In the genomic region with DNA sequence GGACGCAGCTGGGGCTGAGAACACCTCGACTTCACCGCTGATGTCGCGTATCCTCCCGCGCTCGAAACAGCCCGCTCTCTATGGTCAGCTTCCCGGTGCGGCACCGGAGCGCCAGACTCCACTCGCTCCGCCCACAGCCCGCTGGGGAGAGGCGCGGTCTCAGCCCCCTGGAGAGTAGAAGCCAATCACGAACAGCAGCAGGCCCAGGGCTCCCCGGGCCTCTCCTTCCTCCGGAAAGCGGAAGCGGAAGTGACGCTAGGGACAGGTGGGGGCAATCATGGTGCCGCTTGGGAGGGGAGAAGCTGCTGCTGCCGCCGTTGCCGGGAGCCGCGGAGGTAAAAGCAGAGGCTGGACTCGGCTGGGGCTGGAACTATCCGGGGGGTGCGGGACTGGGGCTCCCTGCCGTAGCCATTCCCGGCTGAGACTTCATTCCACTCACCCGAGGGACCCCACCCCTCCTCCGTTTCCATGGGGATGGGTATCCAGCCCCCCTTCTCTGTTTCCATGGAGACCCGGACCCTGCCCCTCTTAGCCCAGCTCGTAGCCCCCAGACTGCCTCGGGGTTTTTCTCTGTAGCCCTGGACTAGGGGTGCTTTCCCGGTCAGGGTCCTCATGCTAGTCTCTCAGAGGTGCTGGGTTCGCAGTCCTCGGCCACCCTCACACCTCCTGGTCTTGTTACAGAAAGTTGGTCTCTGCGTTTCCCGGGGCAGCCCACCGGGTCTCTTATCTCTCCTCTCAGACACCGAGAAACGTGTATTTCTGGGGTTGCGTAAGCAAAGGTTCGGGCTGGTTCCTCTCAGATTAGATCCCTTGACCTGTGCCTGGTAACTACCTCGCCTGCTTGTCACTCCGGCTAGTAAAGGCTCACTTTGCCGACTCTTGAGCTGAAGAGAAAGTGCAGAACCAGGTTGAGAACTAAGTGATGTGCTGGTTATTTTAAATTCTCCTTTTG, we compare ENCODE assay signal across 8 mouse cellular contexts. TPM values are rescaled to one million over a fixed set of nuclear protein-coding genes. Genes with fewer than 3 reads are reported as not detected.
A peak's percentile ranks its signal among the peaks of the same experiment; 100 is the strongest.
DNase-seq lines count a peak whose midpoint lies in the region; ATAC-seq lines count a peak whose summit lies in the region.

No protein-coding gene starts in this region.

- H3K36me3 ChIP-seq in embryonic facial prominence, embryonic 14.5 days (ENCODE audit: control insufficient read depth, insufficient read depth, low read length), result peaks cover 46% of the 10 kb centered on the region
- peaks cover 42% of the 10 kb centered on the region for H3K36me3 ChIP-seq in kidney, embryonic 14.5 days (ENCODE audit: control insufficient read depth, insufficient read depth, low read length)
- H3K36me3 ChIP-seq in limb, embryonic 15.5 days, result peaks cover 64% of the 10 kb centered on the region

- H3K4me3 ChIP-seq in embryonic facial prominence, embryonic 14.5 days (ENCODE audit: low read depth, low read length), result peak overlapping the region; percentile 76
- H3K4me3 ChIP-seq in kidney, embryonic 14.5 days (ENCODE audit: low read length), result peak overlapping the region; percentile 66
- H3K4me3 ChIP-seq in limb, embryonic 15.5 days, result peak overlapping the region; percentile 93

- peak; percentile 99 for ATAC-seq in embryonic facial prominence, embryonic 14.5 days (ENCODE audit: low read depth)
- peak; percentile 100 for ATAC-seq in kidney, embryonic 14.5 days (ENCODE audit: low FRiP score, low TSS enrichment)
- peak; percentile 98 for ATAC-seq in limb, embryonic 15.5 days (ENCODE audit: insufficient number of reproducible peaks, low FRiP score, low TSS enrichment, low read depth)

- H3K27me3 ChIP-seq in embryonic facial prominence, embryonic 14.5 days (replicated peaks; ENCODE audit: control insufficient read depth, insufficient read depth, low read length), result no peaks in the 10 kb centered on the region
- H3K27me3 ChIP-seq in kidney, embryonic 14.5 days (ENCODE audit: control insufficient read depth, insufficient read depth, low read length), result no peaks in the 10 kb centered on the region
- no peaks in the 10 kb centered on the region for H3K27me3 ChIP-seq in limb, embryonic 15.5 days

- peak overlapping the region; percentile 91 for H3K9ac ChIP-seq in embryonic facial prominence, embryonic 14.5 days (ENCODE audit: low read depth, low read length)
- H3K9ac ChIP-seq in kidney, embryonic 14.5 days (ENCODE audit: low read depth, low read length), result peak overlapping the region; percentile 87
- H3K9ac ChIP-seq in limb, embryonic 15.5 days, result peak overlapping the region; percentile 97

- DNase-seq in 3T3-L1 (ENCODE audit: low read depth, low spot score), result peak; percentile 97
- DNase-seq in adrenal gland, postnatal 4 days (ENCODE audit: low spot score in 2 of 2), result peak; percentile 87 to 96
- peak; percentile 98 for DNase-seq in embryonic facial prominence, embryonic 14.5 days (ENCODE audit: low spot score)
- peak; percentile 96 to 98 for DNase-seq in heart, adult 9 months (ENCODE audit: low spot score in 2 of 2)
- DNase-seq in monocyte, adult 2 months (ENCODE audit: low read depth in 1 of 2, low spot score in 2 of 2), result peak; percentile 91 to 94
- DNase-seq in spleen, postnatal 36 days (ENCODE audit: low spot score in 2 of 2), result peak; percentile 98

- 2% methylated on average over 27 of the region's 53 CpGs for WGBS in embryonic facial prominence, embryonic 14.5 days
- 1% methylated on average over 51 of the region's 53 CpGs for WGBS in kidney, embryonic 14.5 days
- WGBS in limb, embryonic 15.5 days, result 1% methylated on average over 52 of the region's 53 CpGs

- peaks cover 6% of the 10 kb centered on the region for H3K4me1 ChIP-seq in embryonic facial prominence, embryonic 14.5 days (ENCODE audit: control insufficient read depth, insufficient read depth, low read length)
- H3K4me1 ChIP-seq in kidney, embryonic 14.5 days (ENCODE audit: control insufficient read depth, insufficient read depth, low read length), result peaks cover 9% of the 10 kb centered on the region; the same call in 1 of the 2 replicates
- peaks cover 10% of the 10 kb centered on the region for H3K4me1 ChIP-seq in limb, embryonic 15.5 days

- H3K4me2 ChIP-seq in embryonic facial prominence, embryonic 14.5 days (ENCODE audit: low read depth, low read length), result peak overlapping the region; percentile 95
- H3K4me2 ChIP-seq in kidney, embryonic 14.5 days (replicated peaks; ENCODE audit: low read depth, low read length), result peak overlapping the region; percentile 78
- H3K4me2 ChIP-seq in limb, embryonic 15.5 days, result peak overlapping the region; percentile 86

- peak overlapping the region; percentile 98 for H3K27ac ChIP-seq in embryonic facial prominence, embryonic 14.5 days (replicated peaks; ENCODE audit: low read depth, low read length)
- peak overlapping the region; percentile 95 for H3K27ac ChIP-seq in kidney, embryonic 14.5 days (ENCODE audit: low read depth, low read length)
- H3K27ac ChIP-seq in limb, embryonic 15.5 days, result peak overlapping the region; percentile 98

- no peaks in the 10 kb centered on the region for H3K9me3 ChIP-seq in embryonic facial prominence, embryonic 14.5 days (ENCODE audit: control insufficient read depth, low read length)
- no peaks in the 10 kb centered on the region for H3K9me3 ChIP-seq in kidney, embryonic 14.5 days (ENCODE audit: control insufficient read depth, low read length)
- no peaks in the 10 kb centered on the region for H3K9me3 ChIP-seq in limb, embryonic 15.5 days

RNA-seq across cellular contexts. Expression of a gene that starts 0.7 kb away (rescaled TPM):
- 10 to 100 TPM; 25.0 to 27.8 TPM for total RNA-seq in adrenal gland, postnatal 4 days (2021)
- 9.9 and 11.5 TPM in 2 replicates for polyA plus RNA-seq in embryonic facial prominence, embryonic 14.5 days (2014; fragmentation: Nextera tagmentation; extraction: Ambion mirVana)
- 13.7 and 17.5 TPM in 2 replicates for polyA plus RNA-seq in kidney, embryonic 14.5 days (2014; fragmentation: Nextera tagmentation; extraction: Ambion mirVana)
- polyA plus RNA-seq in limb, embryonic 15.5 days (2015; fragmentation: Nextera tagmentation; extraction: Ambion mirVana), result 10.7 and 12.4 TPM in 2 replicates

RNA-seq across cellular contexts. Expression of a gene that starts 47.9 kb away (rescaled TPM):
- 10 to 100 TPM; 42.2 to 42.3 TPM for total RNA-seq in adrenal gland, postnatal 4 days (2021)
- polyA plus RNA-seq in embryonic facial prominence, embryonic 14.5 days (2014; fragmentation: Nextera tagmentation; extraction: Ambion mirVana), result 40.6 and 42.6 TPM in 2 replicates
- 40.4 and 49.8 TPM in 2 replicates for polyA plus RNA-seq in kidney, embryonic 14.5 days (2014; fragmentation: Nextera tagmentation; extraction: Ambion mirVana)
- polyA plus RNA-seq in limb, embryonic 15.5 days (2015; fragmentation: Nextera tagmentation; extraction: Ambion mirVana), result 32.1 and 40.1 TPM in 2 replicates

RNA-seq across cellular contexts. Expression of a gene that starts 48.4 kb away (rescaled TPM):
- total RNA-seq in adrenal gland, postnatal 4 days (2021), result 10 to 100 TPM; 50.8 to 60.1 TPM
- 64.2 and 64.4 TPM in 2 replicates for polyA plus RNA-seq in embryonic facial prominence, embryonic 14.5 days (2014; fragmentation: Nextera tagmentation; extraction: Ambion mirVana)
- polyA plus RNA-seq in kidney, embryonic 14.5 days (2014; fragmentation: Nextera tagmentation; extraction: Ambion mirVana), result 53.6 and 64.3 TPM in 2 replicates
- 51.9 and 55.7 TPM in 2 replicates for polyA plus RNA-seq in limb, embryonic 15.5 days (2015; fragmentation: Nextera tagmentation; extraction: Ambion mirVana)

RNA-seq across cellular contexts. Expression of a gene that starts 59.4 kb away (rescaled TPM):
- 1 to 10 TPM; 7.3 to 7.6 TPM for total RNA-seq in adrenal gland, postnatal 4 days (2021)
- polyA plus RNA-seq in embryonic facial prominence, embryonic 14.5 days (2014; fragmentation: Nextera tagmentation; extraction: Ambion mirVana), result 1.4 and 2.0 TPM in 2 replicates
- 0.66 and 0.81 TPM in 2 replicates for polyA plus RNA-seq in kidney, embryonic 14.5 days (2014; fragmentation: Nextera tagmentation; extraction: Ambion mirVana)
- polyA plus RNA-seq in limb, embryonic 15.5 days (2015; fragmentation: Nextera tagmentation; extraction: Ambion mirVana), result 0.25 and 0.52 TPM in 2 replicates

Comparison
In these comparisons a context has a peak if more than half of its experiments do, and no peak if none do; other contexts are left out.
1. Peak in every context shown above with its lines: DNase-seq, ATAC-seq, H3K4me3 ChIP-seq and H3K27ac ChIP-seq.